Mouse (Mus musculus) heart, embryonic 10.5 days (tissue): ENCODE measurements around the gene Dnajc2. TPM values are rescaled to one million over a fixed set of nuclear protein-coding genes. Genes with fewer than 3 reads are reported as not detected.
A peak's percentile ranks its signal among the peaks of the same experiment; 100 is the strongest.

Experiments used
- DNase-seq: peaks from one replicate; pipeline ENCODE4 v3.0.0-alpha.2; 2017; ENCODE audit warnings: low spot score
- H3K27ac ChIP-seq: fragments of 300-500 bp; sonication (generic); 2 replicates; pipeline ENCODE4 v1.5.1; 2016; ENCODE audit warnings: mild to moderate bottlenecking
- H3K27me3 ChIP-seq: fragments of 300-500 bp; sonication (generic); 2 replicates; pipeline ENCODE4 v1.6.1; 2016; ENCODE audit warnings: mild to moderate bottlenecking; ENCODE audit not compliant: poor library complexity, insufficient read depth, severe bottlenecking
- H3K36me3 ChIP-seq: fragments of 300-500 bp; sonication (generic); 2 replicates; pipeline ENCODE4 v1.6.1; 2016; ENCODE audit warnings: mild to moderate bottlenecking, moderate library complexity
- H3K4me1 ChIP-seq: fragments of 300-500 bp; sonication (generic); 2 replicates; pipeline ENCODE4 v1.6.1; 2016; ENCODE audit warnings: mild to moderate bottlenecking
- H3K4me3 ChIP-seq: fragments of 300-500 bp; sonication (generic); 2 replicates; pipeline ENCODE4 v1.5.1; 2016; ENCODE audit warnings: mild to moderate bottlenecking, moderate library complexity
- H3K9me3 ChIP-seq: fragments of 300-500 bp; sonication (generic); 2 replicates; pipeline ENCODE4 v1.6.1; 2016; ENCODE audit warnings: mild to moderate bottlenecking, moderate library complexity
- WGBS: fragments of 180-500 bp; shearing (Covaris S2); methylation state at CpG from one replicate; pipeline ENCODE4 v1.1.7; 2016; 5-methylcytosine and 5-hydroxymethylcytosine counted together
- polyA plus RNA-seq: library from polyadenylated mRNA; unstranded; fragments of >200 nt; fragmentation: Nextera tagmentation; extraction: Ambion mirVana; gene quantifications from 2 replicates; pipeline ENCODE4 v1.2.1, GENCODE M21; 2016

Dnajc2 gene
- polyA plus RNA-seq, 1 experiment from 2014 or later: 82.9 TPM

DNA sequence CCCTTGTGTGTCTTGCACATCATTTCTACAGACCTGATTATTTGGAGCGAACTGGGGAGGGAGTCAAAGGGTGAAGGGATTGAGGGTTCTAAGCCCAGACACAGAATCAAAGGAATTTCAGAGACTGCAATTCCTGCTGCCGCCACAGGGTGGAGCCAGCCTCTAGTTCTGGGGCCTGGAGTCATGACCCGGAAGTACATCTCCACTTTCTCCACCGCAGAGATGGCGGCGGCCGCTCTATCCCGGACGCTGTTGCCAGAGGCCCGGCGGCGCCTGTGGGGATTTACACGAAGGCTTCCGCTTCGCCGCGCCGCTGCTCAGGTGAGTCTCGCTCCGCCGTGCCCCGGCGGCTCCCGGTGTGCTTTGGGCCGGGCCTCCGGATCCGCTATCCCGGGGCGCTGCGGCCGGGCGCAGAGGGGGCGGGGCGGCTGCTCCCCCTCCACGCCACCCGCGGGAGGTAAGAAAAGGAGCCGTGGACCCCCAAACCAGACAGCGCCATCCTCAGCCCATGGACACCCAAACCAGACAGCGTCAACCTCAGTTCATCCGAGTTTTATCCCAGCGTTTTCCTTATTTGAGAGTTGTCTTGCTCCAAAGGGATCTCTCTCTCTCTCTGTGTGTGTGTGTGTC is 48.0 kb downstream of the Dnajc2 start, which contains the start of gene Pmpcb:
Gene Pmpcb (plus strand): TSS at position 186 of the 630 bp plus-strand sequence.
- Histone ChIP-seq H3K4me3 (peak within 1 kb of the TSS; percentile 95), H3K27me3 (no peaks in the 10 kb centered on the region), H3K36me3 (peaks cover 31% of the 10 kb centered on the region), H3K9me3 (no peaks in the 10 kb centered on the region), H3K4me1 (peaks cover 9% of the 10 kb centered on the region), H3K27ac (peak within 1 kb of the TSS; percentile 97)
- under 1% methylated on average over 42 of the region's 42 CpGs for WGBS
- DNase-seq: peak; percentile 94

DNA sequence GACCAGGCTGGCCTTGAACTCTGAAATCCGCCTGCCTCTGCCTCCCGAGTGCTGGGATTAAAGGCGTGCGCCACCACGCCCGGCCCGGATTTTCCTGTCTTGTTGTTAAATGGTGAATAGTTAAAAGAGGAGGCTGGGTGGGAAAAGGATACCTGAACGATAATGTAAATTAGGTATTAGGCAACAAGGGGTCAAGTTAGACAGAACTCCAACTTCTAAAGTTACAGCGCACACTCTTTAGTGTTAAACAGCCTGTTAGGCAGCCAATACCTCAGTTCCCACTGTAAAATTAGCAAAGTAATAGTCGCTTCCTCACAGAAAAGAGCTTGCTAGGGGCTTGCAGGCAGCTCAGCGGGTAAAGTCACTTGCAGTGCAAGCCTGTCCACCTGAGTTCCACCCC is 49.0 kb downstream of the Dnajc2 start:
- Histone ChIP-seq H3K27me3 (no peaks in the 10 kb centered on the region), H3K27ac (no peak overlapping the region), H3K4me1 (peaks cover 9% of the 10 kb centered on the region), H3K9me3 (no peaks in the 10 kb centered on the region), H3K36me3 (peaks cover 21% of the 10 kb centered on the region), H3K4me3 (no peak overlapping the region)
- no peak for DNase-seq
- 73% methylated on average over 11 of the region's 11 CpGs for WGBS

DNA sequence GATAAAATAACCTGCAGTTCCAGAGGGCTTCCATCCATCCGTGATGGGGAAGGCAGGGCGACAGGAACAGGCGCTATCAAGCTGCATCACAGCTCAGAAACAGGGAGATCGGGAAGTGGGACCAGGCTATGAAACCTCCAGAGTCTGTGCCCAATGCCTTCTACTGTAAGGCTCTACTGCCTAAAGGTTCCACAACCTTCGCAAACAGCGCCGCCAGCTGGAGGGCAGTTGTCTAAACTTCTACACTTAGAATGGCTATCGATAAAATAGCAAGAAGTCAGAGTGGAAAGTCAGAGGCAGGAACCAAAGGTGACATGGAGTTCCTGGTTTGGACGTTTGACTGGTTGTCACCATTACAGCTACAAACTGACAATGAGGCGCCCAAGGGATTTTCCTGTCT is 49.5 kb downstream of the Dnajc2 start:
- peak; percentile 84 for DNase-seq
- peak overlapping the region; percentile 40 for H3K4me3 ChIP-seq
- no peak overlapping the region for H3K27ac ChIP-seq
- peaks cover 9% of the 10 kb centered on the region for H3K4me1 ChIP-seq
- no peaks in the 10 kb centered on the region for H3K27me3 ChIP-seq
- WGBS: 20% methylated on average over 10 of the region's 10 CpGs
- H3K9me3 ChIP-seq: no peaks in the 10 kb centered on the region
- H3K36me3 ChIP-seq: peaks cover 20% of the 10 kb centered on the region

DNA sequence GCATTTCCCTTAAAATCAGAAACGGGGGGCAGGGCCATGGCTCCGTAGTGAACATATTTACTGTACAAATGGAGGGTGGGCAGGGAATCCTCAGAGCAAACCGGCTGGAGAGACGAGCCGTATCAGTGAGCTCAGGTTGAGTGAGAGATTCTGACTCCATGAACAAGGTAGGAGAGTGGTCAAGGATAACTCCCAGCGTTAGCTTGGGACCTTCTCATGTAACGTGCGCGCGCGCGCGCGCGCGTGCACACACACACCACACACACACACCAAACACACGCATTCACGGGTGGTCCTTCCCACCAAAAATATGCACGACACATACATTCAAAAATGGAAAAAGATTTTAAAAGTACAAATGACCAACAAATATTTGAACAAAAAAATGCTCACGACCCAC is 50.0 kb downstream of the Dnajc2 start:
- peaks cover 9% of the 10 kb centered on the region for H3K4me1 ChIP-seq
- H3K9me3 ChIP-seq: no peaks in the 10 kb centered on the region
- peaks cover 15% of the 10 kb centered on the region for H3K36me3 ChIP-seq
- DNase-seq: no peak
- H3K27me3 ChIP-seq: no peaks in the 10 kb centered on the region
- H3K27ac ChIP-seq: no peak overlapping the region
- H3K4me3 ChIP-seq: peak overlapping the region; percentile 40
- 77% methylated on average over 20 of the region's 20 CpGs for WGBS

DNA sequence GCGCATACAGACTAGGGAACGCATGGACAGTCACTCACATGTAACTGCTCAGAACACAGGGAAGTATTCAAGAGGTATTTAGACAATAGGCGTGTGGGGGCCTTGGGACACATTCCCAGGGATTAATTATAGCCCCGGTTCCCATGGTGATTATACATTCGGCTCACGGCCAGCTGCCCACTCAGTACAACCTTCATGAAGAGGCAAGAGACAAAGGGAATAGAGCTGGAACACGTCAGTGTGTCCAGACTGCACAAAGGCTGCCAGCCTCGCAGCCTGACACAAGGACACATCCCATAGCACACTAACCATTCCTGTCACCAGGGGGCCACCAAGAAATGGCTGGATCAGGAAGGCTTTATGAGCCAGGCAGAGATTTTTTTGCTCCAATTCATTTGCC is 52.1 kb downstream of the Dnajc2 start:
- peak; percentile 82 for DNase-seq
- Histone ChIP-seq H3K9me3 (no peaks in the 10 kb centered on the region), H3K4me1 (peaks cover 4% of the 10 kb centered on the region), H3K27me3 (no peaks in the 10 kb centered on the region), H3K4me3 (no peak overlapping the region), H3K36me3 (no peaks in the 10 kb centered on the region), H3K27ac (peak overlapping the region; percentile 47; the same call in 1 of the 2 replicates)
- 51% methylated on average over 8 of the region's 8 CpGs for whole genome bisulfite sequencing

DNA sequence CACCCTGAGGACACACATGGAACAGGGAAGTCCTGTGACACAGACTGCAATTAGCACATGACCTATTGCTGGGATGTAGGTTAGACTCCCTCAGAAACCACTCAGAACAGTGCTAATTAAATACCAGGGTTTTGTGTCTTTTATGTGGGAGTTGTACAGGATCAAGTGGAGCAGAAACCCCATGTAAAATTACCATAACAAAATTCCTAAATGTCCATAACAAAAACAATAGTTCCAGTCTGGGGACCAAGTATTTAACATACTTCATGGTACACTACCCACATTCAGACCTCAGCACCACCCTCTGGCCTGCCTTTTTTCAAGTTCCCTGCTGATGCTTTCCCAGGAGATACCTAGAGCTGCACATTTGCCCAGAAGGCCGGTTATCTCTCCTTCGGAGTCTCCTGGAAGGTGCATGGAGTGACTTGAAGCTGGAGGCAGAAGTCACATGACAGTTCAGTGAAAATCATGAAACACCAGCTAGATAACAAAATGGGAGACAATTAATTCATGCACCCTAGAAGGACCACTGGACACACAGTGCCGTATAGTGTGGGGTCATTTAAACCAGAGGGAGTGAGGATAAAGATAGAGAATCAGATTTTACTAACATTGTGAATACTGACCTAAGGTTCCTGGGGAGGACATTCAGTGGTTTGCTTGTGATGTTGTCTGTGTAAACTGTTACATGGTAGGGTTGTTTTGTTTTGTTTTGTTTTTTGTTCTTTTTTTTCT is 52.7 kb downstream of the Dnajc2 start:
- Histone ChIP-seq H3K27ac (peak overlapping the region; percentile 47; the same call in 1 of the 2 replicates), H3K27me3 (no peaks in the 10 kb centered on the region), H3K4me3 (no peak overlapping the region), H3K4me1 (no peaks in the 10 kb centered on the region; the same call in 1 of the 2 replicates), H3K9me3 (no peaks in the 10 kb centered on the region), H3K36me3 (no peaks in the 10 kb centered on the region)
- DNase-seq: no peak
- WGBS: 78% methylated on average over 3 of the region's 3 CpGs

DNA sequence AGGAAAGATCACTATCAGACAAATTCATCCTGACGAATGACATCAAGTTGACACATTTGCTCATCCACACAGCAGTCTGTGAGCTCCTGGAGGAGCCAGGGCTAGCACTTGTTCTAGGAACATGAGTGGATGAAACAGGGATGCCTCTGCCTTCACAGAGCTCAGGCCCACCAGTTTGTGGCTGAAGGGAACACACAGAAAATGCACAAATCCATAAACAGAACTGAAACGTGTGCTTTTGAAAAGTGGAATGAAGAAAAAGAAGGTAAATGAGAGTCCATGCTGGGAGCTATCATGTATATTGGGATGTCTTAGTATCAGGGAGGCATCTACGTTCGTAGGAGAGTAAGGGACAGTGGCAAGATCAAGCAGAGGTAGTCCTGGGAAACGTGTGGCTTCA is 55.9 kb downstream of the Dnajc2 start:
- no peaks in the 10 kb centered on the region for H3K36me3 ChIP-seq
- peaks cover 3% of the 10 kb centered on the region; the same call in 1 of the 2 replicates for H3K4me1 ChIP-seq
- WGBS: 68% methylated on average over 5 of the region's 5 CpGs
- H3K9me3 ChIP-seq: no peaks in the 10 kb centered on the region
- no peak overlapping the region for H3K27ac ChIP-seq
- no peak for DNase-seq
- no peak overlapping the region for H3K4me3 ChIP-seq
- no peaks in the 10 kb centered on the region for H3K27me3 ChIP-seq

DNA sequence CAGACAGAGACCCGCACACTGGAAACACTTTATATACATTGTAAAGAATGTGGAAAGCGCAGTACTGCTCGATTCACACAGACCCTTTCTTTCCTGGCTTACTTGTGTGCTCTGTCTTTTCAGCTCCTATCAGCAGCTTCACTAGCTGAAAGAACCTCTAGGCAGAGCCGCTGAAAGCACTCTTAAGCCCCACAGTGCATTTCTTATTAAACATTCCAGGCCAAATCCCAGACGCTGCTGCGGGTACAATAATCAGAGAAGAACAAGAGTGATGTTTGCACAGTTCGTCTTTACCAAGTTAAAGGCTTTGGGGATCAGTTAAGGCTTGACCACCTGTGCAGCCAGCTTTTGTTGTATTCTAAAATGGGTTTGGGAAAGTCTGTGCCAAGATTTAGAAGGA is 60.2 kb downstream of the Dnajc2 start:
- Histone ChIP-seq H3K4me3 (no peak overlapping the region), H3K27me3 (no peaks in the 10 kb centered on the region), H3K27ac (no peak overlapping the region), H3K9me3 (no peaks in the 10 kb centered on the region), H3K4me1 (0 out of 2 replicates have a peak, but pooled peaks cover 3% of the 10 kb centered on the region), H3K36me3 (no peaks in the 10 kb centered on the region)
- 54% methylated on average over 7 of the region's 7 CpGs for WGBS
- no peak for DNase-seq

DNA sequence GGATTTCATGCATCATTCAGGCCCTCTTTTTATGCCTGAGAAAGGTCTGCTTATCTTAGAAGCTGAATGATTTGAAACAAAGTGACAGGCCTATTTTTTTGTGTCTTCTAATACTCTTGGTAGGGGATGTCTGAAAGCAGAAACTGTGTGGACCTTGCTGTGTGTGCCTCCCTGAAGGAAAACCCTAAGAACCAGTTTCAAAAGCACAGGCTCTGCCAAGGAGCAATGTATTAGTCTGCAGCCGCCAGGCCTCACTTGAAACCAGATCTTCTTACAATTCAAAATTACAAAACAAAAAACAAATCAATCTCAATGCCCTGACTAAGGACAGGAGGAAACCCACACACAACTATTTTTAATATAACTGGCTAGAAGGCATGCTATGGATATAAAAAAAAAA is 60.6 kb downstream of the Dnajc2 start:
- 86% methylated on average over 1 of the region's 1 CpGs for WGBS
- no peak for DNase-seq
- H3K27ac ChIP-seq: no peak overlapping the region
- no peaks in the 10 kb centered on the region for H3K36me3 ChIP-seq
- H3K9me3 ChIP-seq: no peaks in the 10 kb centered on the region
- 0 out of 2 replicates have a peak, but pooled peaks cover 3% of the 10 kb centered on the region for H3K4me1 ChIP-seq
- H3K27me3 ChIP-seq: no peaks in the 10 kb centered on the region
- no peak overlapping the region for H3K4me3 ChIP-seq

DNA sequence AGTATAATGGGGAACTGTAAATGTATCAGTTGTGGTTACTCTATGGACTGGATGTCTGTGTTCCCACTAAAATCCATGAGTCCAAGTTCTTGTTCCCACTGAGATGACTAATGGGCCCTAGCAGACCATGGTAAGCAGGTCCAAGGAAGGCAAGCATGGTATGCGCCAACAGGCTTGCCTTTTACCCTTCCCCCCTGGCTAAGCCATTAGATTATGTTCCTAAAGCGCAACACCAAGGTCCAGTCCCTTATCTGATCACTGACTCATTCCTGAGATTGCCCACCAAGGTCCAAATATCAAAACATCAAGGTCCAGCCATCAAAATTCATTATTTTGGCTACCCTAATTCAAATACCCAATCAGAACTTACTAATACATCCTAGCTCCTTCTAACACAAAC is 65.8 kb downstream of the Dnajc2 start:
- H3K9me3 ChIP-seq: no peaks in the 10 kb centered on the region
- no peak for DNase-seq
- H3K36me3 ChIP-seq: no peaks in the 10 kb centered on the region
- H3K27me3 ChIP-seq: no peaks in the 10 kb centered on the region
- no peaks in the 10 kb centered on the region for H3K4me1 ChIP-seq
- no peak overlapping the region for H3K27ac ChIP-seq
- WGBS: 79% methylated on average over 2 of the region's 2 CpGs
- H3K4me3 ChIP-seq: no peak overlapping the region

DNA sequence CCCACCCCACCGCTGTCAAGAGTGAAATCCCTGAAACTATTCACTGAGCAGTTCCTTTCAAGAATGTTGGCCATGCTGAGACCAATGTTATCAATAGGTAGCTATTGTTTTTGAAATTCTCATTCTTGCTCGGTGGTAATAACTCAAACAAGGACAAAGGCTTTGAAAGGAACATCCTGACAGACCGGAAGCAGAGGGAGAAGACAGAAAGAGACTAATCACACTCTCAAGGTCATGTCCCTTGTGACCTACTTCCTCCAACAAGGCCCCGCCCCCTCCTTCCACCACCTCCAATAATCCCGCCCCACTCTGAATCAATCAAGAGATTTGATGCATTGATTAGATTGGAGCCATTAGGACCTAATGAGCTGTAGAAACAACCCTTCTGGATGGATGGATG is 66.5 kb downstream of the Dnajc2 start:
- no peaks in the 10 kb centered on the region for H3K4me1 ChIP-seq
- no peak overlapping the region for H3K27ac ChIP-seq
- H3K4me3 ChIP-seq: no peak overlapping the region
- no peak for DNase-seq
- H3K27me3 ChIP-seq: no peaks in the 10 kb centered on the region
- WGBS: 88% methylated on average over 5 of the region's 5 CpGs
- H3K9me3 ChIP-seq: no peaks in the 10 kb centered on the region
- H3K36me3 ChIP-seq: no peaks in the 10 kb centered on the region

DNA sequence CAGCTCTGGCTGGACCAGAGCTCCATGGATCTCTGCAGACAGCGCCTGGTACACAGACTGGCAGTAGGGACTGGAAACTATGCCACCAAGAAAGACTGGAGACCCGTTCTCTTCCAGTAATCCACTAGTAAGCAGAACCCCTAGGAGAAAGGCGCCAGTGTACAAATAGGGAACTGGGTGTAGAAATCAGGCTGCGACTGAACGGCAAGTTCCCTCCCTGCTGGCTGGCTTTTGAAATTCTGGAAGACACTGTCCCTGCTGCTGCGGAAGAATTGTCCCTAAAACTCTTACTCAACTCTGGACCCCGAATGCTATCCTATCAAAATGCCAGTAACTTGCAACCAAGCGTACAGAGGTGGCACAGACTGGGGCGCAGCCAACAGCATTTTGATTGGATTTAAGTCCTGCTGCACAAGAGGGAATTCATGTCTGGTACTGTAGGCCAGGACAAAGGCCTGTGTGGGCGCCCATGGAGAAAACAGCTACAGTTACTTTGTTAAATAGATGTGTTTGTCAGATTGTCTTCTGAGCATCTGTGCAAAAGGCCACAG is 67.8 kb downstream of the Dnajc2 start:
- Histone ChIP-seq H3K4me3 (no peak overlapping the region), H3K27ac (no peak overlapping the region), H3K36me3 (no peaks in the 10 kb centered on the region), H3K4me1 (no peaks in the 10 kb centered on the region), H3K9me3 (no peaks in the 10 kb centered on the region), H3K27me3 (no peaks in the 10 kb centered on the region)
- DNase-seq: no peak
- 85% methylated on average over 10 of the region's 10 CpGs for WGBS

DNA sequence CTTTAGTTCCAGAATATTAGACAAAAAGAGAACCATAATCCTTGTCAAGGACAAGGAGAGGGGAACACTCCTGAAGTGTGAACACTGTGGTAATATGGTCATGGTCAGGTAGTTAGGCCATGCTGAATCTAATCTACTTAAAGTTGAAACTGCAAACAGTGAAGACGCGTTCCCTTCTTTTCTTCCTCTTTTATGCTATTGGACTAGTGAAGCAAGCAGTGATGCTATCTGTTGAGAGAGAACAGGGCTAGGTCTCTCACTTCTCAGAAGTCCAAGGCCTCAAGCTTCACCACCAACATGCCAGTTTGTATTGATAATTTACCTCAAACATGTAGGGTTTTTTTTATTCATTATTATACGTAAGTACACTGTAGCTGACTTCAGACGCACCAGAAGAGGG is 70.6 kb downstream of the Dnajc2 start:
- DNase-seq: no peak
- Histone ChIP-seq H3K36me3 (no peaks in the 10 kb centered on the region), H3K9me3 (no peaks in the 10 kb centered on the region), H3K4me1 (no peaks in the 10 kb centered on the region), H3K27ac (no peak overlapping the region), H3K4me3 (no peak overlapping the region), H3K27me3 (no peaks in the 10 kb centered on the region)
- 90% methylated on average over 4 of the region's 4 CpGs for WGBS
